Mouse (Mus musculus): ENCODE measurements around the gene Mtmr4.

Mtmr4 gene

DNA sequence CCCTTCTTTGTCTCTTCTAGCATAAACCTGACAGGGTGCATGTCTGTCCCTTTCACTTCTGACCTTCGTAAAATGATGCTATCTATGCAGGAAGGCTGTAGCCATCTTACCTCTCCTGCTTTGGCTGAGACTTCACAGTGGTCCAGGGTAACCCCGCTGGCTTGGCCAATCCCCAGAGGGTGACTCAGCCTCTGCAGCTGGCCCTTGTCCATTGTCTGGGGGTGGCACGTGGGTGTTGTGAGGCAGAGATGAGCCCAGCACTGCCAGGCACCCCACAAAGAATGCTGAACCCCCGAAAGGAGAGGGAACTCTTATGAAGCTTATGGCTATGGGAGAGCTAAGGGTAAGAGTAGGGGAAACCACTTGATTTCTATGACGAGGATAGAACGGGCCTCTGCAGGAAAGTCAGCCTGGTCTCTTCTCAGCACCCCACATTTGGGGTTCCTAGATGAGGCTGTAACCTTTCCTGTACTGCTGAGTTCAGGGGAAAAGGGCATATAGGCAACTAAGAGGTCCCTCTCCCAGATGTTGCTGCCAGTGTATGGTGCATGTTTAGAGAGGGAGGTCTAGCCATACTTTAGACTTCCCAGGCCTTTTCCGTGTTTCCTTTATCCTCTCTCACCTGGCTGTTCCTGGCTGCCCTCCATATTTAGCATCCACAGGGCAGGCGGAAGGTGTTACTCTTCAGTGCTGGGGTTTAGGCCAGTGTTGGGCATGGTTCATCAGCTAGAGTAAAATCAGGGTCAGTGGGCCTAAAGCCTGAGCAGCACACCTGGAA is 9.8 kb upstream of the Mtmr4 start:
- no peak for DNase-seq (ENCODE audit: low read depth, low spot score)

- DNase-seq (ENCODE audit: low read depth, low spot score): no peak
Observed at GRCm38 (mm10) chr11:87583291-87584034, 8.5 kb upstream of the Mtmr4 start.

DNA sequence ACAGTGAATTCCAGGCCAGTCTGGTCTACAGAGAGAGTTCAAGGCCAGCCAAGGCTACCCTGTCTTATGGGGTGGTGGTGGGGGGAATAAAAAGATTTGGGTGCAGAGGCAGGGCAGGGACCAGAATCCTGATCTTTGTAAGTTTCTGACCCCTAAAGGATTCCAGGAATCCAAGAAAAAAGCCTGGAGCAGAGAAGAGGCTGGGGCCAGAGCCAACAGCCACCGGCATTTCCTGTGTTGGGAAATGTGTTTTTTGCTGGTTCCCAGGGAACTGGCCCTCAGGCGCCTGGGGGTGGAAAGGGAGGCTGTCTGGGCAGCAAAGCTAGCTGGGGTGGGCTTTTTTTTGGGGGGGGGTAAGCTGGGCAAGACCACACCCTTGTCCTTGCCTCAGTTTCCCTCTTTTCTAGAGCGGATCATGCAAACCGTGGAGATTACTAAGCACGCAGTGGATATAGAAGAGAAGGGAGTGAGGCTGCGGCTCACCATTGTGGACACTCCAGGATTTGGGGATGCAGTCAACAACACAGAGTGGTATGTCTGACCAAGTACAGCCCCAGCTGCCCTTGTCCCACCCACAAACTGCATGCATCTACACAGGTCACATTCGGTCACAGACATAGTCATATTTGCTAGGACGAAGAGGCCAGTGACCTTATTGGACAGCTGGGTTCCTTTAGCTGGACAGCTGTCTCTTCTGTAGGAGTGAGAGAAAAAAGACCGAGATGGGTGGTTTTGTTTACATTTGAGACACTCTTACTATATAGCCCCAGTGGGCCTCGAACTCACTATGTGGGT is 7.1 kb upstream of the Mtmr4 start:
- no peak for DNase-seq (ENCODE audit: low read depth, low spot score)

DNA sequence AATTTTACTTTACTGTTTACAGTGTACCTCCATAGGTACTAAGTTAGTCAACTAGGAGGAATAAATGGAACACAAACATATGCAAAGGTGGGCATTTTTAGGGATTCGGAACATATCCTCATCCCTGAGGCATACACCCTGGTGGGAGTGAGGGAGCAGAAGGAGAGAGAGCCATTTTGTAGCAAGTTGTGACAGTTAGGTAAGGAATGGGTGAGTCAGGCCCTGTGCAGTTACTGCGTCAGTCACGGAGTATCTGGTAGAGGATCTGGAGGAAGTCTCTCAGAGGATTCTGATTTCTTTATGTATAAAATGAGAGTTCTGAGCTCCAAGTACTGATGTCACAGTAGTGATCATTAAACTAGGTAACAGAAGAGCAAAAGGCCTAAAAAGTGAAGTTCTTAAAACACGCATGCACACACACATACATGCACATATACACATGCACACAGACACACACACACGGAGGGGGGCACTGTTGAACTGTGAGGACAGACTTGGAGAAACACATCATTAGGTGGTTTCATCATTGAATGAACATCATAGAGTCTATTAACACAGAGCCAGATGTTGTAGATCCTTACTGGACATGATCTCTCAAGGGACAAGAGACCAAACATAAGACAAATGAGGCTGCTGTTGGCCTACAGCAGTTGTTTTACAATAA is 4.6 kb upstream of the Mtmr4 start:
- no peak for DNase-seq (ENCODE audit: low read depth, low spot score)

GRCm38 (mm10) chr11:87589605-87590004 is 2.4 kb upstream of the Mtmr4 start:
- no peak for DNase-seq (ENCODE audit: low read depth, low spot score)

GRCm38 (mm10) chr11:87590841-87591525 is 979 bp upstream of the Mtmr4 start:
- DNase-seq (ENCODE audit: low read depth, low spot score): peak; percentile 16

- no peak for DNase-seq (ENCODE audit: low read depth, low spot score)
Observed at GRCm38 (mm10) chr11:87592354-87592695, 363 bp downstream of the Mtmr4 start.

- no peak for DNase-seq (ENCODE audit: low read depth, low spot score)
Observed at GRCm38 (mm10) chr11:87592713-87593598, 994 bp downstream of the Mtmr4 start.

- peak; percentile 82 for DNase-seq (ENCODE audit: low read depth, low spot score)
Observed at GRCm38 (mm10) chr11:87595327-87595841, 3.4 kb downstream of the Mtmr4 start.

GRCm38 (mm10) chr11:87595976-87596375 is 4.0 kb downstream of the Mtmr4 start:
- no peak for DNase-seq (ENCODE audit: low read depth, low spot score)

GRCm38 (mm10) chr11:87596492-87596891 is 4.5 kb downstream of the Mtmr4 start:
- DNase-seq (ENCODE audit: low read depth, low spot score): no peak

- no peak for DNase-seq (ENCODE audit: low read depth, low spot score)
Observed at GRCm38 (mm10) chr11:87597061-87597460, 5.1 kb downstream of the Mtmr4 start.

DNA sequence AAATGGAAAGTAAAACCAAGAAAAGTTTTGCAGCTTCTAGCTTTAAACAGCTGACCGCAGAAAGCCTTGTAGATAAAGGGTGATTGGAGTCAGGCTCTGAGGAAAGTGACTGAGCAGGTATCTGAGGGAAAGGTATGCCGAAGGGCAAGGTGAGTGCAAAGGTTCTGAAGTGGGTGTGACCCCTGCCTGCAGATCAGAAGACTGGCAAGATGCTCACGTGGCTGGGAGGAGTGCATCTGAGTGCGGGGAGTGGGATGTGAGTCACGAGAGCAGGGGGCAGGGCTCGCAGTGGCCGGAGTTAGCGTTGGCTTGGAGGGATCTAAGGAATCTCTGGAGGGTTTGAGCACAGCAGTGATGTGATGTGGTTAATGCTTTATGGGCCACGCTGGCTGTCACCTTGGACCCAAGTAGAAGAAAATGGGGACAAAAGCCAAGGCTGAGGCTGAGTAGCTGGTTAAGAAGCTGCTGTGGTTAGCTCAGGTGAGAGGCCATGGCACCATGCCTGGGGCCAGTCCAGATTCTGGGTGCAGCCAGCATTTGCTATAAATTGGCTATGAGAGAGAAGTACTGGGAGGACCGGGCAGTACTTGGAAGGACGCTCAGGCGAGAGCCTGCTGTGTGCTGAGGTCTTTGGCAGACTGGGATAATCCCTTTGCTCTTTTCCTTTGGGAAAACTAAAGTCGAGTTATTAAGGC is 7.6 kb downstream of the Mtmr4 start:
- no peak for DNase-seq (ENCODE audit: low read depth, low spot score)

DNA sequence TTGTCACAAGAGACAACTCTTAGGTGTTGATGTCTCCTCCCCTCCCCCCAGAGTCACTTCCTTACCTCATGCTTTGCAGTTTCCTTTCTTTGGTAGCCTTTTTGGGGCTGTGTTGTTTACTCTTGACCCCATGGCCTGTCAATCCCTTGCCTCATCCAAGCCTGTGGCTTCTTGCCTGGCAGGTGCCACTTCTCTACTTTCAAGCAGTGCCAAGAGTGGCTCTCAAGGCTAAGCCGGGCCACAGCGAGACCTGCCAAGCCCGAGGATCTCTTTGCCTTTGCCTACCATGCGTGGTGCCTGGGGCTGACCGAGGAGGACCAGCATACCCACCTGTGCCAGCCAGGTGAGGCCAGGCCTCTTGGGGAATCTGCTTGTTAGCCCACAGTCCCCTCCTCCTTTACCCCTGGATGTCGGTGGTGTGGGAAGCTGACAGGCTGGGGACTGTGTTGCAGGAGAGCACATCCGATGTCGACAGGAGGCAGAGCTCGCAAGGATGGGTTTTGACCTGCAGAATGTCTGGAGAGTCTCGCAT is 8.4 kb downstream of the Mtmr4 start:
- no peak for DNase-seq (ENCODE audit: low read depth, low spot score)

- DNase-seq (ENCODE audit: low read depth, low spot score): no peak
Observed at GRCm38 (mm10) chr11:87602234-87602633, 10.3 kb downstream of the Mtmr4 start.

GRCm38 (mm10) chr11:87603571-87603970 is 11.6 kb downstream of the Mtmr4 start:
- no peak for DNase-seq (ENCODE audit: low read depth, low spot score)

DNA sequence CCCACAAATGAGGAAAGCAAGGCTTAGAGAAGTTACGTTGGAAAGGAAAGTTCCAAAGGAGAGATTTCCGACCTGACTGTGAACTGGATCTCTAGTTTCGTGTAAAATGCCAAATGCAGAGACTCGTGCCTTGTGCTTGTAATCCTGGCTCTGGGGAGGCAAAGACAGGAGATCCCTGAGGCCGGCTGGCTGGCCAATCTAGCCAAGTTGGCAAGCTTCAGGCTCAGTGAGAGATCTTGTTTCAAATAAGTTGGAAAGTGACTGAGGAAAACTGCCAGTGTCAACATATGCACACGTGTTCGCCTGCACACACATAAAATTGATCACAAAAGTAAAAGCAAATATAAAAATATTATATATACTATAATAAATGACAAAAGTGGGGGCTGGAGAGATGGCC is 17.3 kb downstream of the Mtmr4 start:
- DNase-seq (ENCODE audit: low read depth, low spot score): no peak

GRCm38 (mm10) chr11:87611547-87611946 is 19.6 kb downstream of the Mtmr4 start:
- no peak for DNase-seq (ENCODE audit: low read depth, low spot score)

GRCm38 (mm10) chr11:87613972-87614371 is 22.0 kb downstream of the Mtmr4 start:
- no peak for DNase-seq (ENCODE audit: low read depth, low spot score)
